Mouse (Mus musculus) activated CD4-positive, CD25-positive, alpha-beta regulatory T cell, adult 4 months (primary cell): ENCODE data around the gene Nmnat2. TPM values are rescaled to one million over a fixed set of nuclear protein-coding genes. Genes with fewer than 3 reads are reported as not detected.

Source experiments
- ATAC-seq: one replicate; pipeline ENCODE4 v1.8.0; 2017
- polyA plus RNA-seq, 2 experiments: library from polyadenylated mRNA; unstranded; fragments of 100-300 nt; shearing (Covaris generic); gene quantifications; one replicate each; pipeline ENCODE4 v1.2.1; 2017

Nmnat2 gene
- 1 to 10 TPM; 1.4 to 2.0 TPM for polyA plus RNA-seq

- no peak for ATAC-seq
Observed at GRCm38 (mm10) chr1:152954821-152955523, at the start of gene Nmnat2. Nmnat2 (plus strand) TSS chr1:152954993.

GRCm38 (mm10) chr1:152913483-152914460 lies 41.0 kb upstream of the Nmnat2 start:
- ATAC-seq = no peak

GRCm38 (mm10) chr1:152915766-152916165 lies 39.0 kb upstream of the Nmnat2 start:
- no peak for ATAC-seq

GRCm38 (mm10) chr1:152916936-152917335 lies 37.9 kb upstream of the Nmnat2 start:
- no peak for ATAC-seq

- no peak for ATAC-seq
Observed at GRCm38 (mm10) chr1:152917626-152918025, 37.2 kb upstream of the Nmnat2 start.

- no peak for ATAC-seq
Observed at GRCm38 (mm10) chr1:152921786-152922185, 33.0 kb upstream of the Nmnat2 start.

GRCm38 (mm10) chr1:152933962-152934361 lies 20.8 kb upstream of the Nmnat2 start:
- ATAC-seq = no peak

- no peak for ATAC-seq
Observed at GRCm38 (mm10) chr1:152935476-152935875, 19.3 kb upstream of the Nmnat2 start.

GRCm38 (mm10) chr1:152936365-152936764 lies 18.4 kb upstream of the Nmnat2 start:
- ATAC-seq = no peak

- ATAC-seq = no peak
Observed at GRCm38 (mm10) chr1:152942977-152943376, 11.8 kb upstream of the Nmnat2 start.

- ATAC-seq = no peak
Observed at GRCm38 (mm10) chr1:152954167-152954566, 626 bp upstream of the Nmnat2 start.

GRCm38 (mm10) chr1:152955564-152956211 lies 895 bp downstream of the Nmnat2 start:
- ATAC-seq = no peak

- ATAC-seq = no peak
Observed at GRCm38 (mm10) chr1:152956221-152956620, 1.4 kb downstream of the Nmnat2 start.

GRCm38 (mm10) chr1:152964344-152964743 lies 9.6 kb downstream of the Nmnat2 start:
- no peak for ATAC-seq

- ATAC-seq = no peak
Observed at GRCm38 (mm10) chr1:152966222-152966621, 11.4 kb downstream of the Nmnat2 start.

GRCm38 (mm10) chr1:152966686-152967085 lies 11.9 kb downstream of the Nmnat2 start:
- ATAC-seq = no peak

GRCm38 (mm10) chr1:152969081-152969480 lies 14.3 kb downstream of the Nmnat2 start:
- ATAC-seq = no peak

GRCm38 (mm10) chr1:152972957-152973356 lies 18.2 kb downstream of the Nmnat2 start:
- ATAC-seq = no peak

GRCm38 (mm10) chr1:152973421-152973820 lies 18.6 kb downstream of the Nmnat2 start:
- no peak for ATAC-seq

GRCm38 (mm10) chr1:152973861-152974260 lies 19.1 kb downstream of the Nmnat2 start:
- no peak for ATAC-seq

GRCm38 (mm10) chr1:152975144-152975543 lies 20.4 kb downstream of the Nmnat2 start:
- no peak for ATAC-seq

- no peak for ATAC-seq
Observed at GRCm38 (mm10) chr1:152978700-152979099, 23.9 kb downstream of the Nmnat2 start.

GRCm38 (mm10) chr1:152983416-152983815 lies 28.6 kb downstream of the Nmnat2 start:
- no peak for ATAC-seq
